Mouse (Mus musculus) gastrocnemius, postnatal 36 days (tissue): ENCODE results near the gene Tesc. TPM values are rescaled to one million over a fixed set of nuclear protein-coding genes. Genes with fewer than 3 reads are reported as not detected.

Experiments used
- DNase-seq, 2 experiments: peaks; one replicate each; pipeline ENCODE4 v3.0.0; 2022
- intact Hi-C: fragments of 180-260 bp; cut with DNase I; formaldehyde crosslinking; loops from one replicate; pipeline ENCODE4 v1.15.1; 2025
- total RNA-seq, 2 experiments: library from RNA; stranded (reverse); gene quantifications; 2 replicates each; pipeline ENCODE4 v1.2.3; 2021

The Tesc gene
- total RNA-seq, 2 experiments from 2014 or later = 0.44 to 0.71 TPM

DNA sequence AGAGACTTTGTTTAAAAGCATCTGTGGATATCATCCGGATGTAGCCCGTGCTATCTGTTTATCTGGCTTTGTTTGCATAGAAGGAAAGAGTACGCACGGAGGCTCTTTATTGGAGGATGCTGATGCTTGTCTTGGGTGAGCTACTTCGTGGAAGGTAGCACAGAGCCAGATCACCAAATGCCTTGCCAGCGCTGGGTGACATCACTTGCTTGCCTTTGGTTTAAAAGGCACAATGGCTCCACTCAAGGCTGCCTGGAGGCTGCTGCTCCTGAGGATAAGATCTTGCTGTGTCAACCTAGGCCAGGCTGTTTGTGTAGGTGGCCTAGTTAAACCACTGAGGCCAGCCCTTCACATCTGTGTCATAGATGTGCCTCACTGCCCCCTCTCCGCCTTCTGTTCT, 16.7 kb upstream of the Tesc start:
- DNase-seq = no peak
- intact Hi-C loops = no loop called here

DNA sequence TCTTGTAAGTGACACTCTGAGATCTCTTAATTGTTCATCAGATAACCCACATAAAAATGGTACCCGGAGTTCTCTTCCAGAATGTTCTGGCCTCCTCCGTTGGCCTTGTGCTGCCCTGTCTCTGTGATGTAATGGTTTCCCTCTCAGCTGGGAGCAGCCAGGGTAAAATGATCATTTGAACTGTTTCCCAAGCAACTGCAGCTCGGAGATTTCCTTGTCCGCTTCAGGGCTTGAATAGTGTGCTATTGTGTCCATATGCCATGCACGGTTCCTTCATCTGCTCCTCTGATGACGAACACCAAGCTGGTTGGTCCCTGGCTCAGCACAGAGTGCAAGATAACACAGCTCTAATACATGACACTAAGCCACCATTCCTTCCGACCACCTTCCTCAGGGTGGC, 15.7 kb upstream of the Tesc start:
- intact Hi-C loops = no loop called here
- no peak for DNase-seq

DNA sequence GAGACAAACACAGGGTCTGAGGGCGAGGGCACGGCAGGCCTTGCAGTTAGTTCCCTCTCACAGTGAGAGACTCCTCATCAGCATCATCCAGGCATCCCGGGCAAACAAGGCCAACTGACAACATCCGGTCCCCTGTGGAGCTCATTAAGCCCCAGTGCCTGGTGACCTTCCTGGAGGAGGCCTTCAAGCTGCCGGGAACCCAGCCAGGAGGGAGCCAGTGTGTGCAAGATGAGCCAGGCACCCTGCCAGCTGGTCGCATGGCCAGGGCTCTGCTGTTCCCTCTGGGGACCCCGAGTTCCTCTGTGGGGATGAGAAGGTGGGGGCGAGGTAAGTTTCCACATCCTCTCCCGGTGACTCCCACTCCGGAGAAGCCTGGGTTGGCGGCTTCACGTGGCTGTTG, 12.5 kb upstream of the Tesc start:
- intact Hi-C loops = no loop called here
- DNase-seq = peak in 1 of 2 experiments; percentile 44

DNA sequence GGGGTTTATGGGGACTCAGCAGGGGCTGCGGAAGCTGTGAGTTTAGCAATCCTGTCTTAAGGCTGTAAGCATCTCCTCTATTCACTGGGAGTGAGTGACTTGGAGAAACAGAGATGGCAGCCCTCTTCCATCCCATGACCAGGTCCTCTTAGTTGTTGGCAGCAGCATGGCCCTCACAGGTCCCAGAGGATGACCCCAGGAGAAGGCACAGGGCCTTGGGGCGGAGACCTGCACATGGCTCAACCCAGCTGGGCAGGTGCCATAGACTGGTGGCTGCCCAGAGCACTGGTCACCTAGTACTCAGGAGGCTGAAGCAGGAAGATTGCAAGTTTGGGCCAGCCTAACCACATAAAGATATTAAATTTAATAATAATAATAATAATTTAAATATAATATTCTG, 11.9 kb upstream of the Tesc start:
- intact Hi-C loops = no loop called here
- no peak for DNase-seq

DNA sequence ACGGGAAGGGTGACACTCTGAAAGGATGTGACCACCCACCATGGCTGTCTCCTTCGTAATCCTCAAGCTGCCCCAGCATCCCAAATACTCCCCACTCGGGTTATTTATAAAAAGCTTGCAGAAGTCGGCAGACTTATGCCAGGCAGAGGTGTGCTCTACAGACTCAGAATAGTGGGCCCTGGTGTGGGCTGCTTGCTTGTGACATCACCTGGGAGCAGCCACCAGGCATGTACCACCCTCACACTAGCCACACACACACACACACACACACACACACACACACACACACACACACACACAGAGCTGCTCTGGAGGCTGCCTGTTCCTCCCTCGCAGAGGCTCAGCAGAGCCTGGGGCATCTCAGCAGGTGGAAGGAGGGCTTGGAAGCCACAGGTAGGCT, 10.0 kb upstream of the Tesc start:
- DNase-seq = no peak
- intact Hi-C loops = no loop called here

DNA sequence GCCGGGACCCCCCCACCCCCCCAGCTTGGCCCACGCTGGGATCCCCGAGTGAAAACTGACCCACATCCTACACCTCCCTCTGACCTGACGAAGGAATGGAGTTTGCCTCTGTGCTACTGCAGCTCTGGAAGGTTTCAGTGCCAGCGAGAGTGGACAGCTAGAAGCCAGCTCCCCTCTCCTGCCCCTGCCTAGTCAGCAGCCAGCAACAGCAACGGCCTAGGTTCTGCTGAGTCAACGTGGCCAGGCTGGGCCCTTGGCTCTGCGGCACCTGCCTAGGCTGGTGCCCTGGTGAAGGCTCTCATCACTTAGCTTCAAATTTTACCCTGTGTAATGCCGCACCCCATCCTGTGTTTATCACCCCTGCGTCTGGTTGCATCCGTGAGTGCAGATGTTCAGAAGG, 7.6 kb upstream of the Tesc start:
- DNase-seq = no peak
- intact Hi-C loops = no loop called here

DNA sequence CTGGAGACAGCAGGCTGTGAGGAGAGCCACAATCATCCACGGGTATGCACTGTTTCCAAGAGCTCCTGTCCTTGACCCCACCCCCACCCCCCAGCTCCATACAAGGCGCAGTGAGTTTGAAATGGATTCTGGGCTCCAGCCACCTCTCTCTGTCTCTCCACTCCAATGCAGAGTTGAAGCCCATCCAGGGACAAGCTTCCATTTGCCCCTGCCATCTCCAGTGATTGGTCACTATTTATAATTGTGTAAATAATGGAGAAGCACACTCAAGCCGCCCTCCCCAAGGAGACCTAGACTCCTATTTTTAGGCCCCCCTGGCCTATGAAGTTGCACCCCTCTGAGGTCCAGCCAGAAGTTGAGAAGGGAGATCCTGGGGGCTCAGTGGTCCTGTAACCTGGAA, 4.5 kb upstream of the Tesc start:
- intact Hi-C loops = no loop called here
- DNase-seq = no peak

DNA sequence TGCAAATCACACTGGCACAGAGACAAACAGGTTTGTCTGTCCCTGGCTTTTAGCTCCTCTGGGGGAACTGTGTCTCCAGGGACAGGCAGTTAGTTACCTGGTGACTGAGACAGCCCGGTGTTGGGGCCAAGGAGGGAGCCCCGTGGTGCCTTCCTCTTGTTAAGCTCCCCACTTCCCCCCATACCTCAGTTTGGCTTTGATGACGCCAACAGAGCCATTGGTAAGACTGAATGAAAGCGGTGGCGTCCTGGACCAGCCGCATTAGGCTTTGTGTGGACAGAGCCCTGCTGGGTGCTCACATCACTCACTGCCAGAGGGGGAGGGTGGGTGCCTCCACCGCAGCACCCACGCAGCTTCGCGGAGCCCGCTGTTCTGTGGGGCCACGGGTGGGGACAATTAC, 1.7 kb upstream of the Tesc start:
- no peak for DNase-seq
- intact Hi-C loops = no loop called here

DNA sequence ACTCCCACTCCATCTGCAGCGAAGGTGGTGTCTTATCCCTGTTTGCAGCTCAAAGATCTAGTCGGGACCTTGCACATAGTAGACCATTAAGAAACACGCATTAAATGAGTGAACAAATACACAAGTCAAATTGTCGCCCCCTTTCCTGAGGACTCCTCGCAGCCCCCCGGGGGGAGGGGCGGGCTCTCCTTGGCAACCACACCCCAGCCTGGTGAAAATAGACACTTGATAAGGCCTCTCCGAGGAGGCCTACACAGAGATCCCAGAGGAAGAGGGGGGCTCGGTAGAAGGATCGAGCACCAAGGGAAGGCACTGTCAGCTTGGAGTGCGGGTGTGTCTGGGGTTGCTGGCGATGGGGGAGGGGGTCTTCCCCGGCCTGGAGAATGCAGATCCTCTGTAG, 1.2 kb upstream of the Tesc start:
- DNase-seq = no peak
- intact Hi-C loops = no loop called here

DNA sequence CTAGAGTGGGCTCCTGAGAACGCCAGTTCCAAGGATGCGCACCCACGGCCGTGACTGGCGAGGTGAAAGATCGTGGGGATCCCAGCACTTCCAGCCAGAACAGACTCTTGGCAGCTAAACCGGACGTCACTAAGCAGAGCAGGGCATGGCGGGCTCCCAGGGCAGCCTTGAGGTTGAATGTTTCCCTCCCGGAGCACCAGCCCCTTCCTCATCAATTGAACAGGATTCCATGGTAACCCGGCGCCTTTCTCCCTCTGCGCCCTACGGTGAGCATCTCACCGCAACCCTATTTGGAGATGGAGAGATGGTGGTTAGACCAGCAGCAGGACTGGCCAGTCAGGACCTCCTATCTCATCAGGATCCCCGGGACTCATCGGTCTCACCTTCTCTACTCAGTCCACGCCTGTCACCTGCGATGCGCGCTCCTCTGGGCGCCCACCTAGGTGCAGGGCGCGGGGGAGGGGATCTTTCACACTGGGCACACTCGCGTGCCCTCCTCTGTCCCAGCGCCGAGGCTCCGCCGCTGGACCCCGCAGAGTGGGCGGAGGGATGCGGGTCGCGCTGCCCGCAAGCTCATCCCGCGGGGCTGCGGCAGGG, 344 bp upstream of the Tesc start:
- DNase-seq = no peak
- intact Hi-C loops = no loop called here

DNA sequence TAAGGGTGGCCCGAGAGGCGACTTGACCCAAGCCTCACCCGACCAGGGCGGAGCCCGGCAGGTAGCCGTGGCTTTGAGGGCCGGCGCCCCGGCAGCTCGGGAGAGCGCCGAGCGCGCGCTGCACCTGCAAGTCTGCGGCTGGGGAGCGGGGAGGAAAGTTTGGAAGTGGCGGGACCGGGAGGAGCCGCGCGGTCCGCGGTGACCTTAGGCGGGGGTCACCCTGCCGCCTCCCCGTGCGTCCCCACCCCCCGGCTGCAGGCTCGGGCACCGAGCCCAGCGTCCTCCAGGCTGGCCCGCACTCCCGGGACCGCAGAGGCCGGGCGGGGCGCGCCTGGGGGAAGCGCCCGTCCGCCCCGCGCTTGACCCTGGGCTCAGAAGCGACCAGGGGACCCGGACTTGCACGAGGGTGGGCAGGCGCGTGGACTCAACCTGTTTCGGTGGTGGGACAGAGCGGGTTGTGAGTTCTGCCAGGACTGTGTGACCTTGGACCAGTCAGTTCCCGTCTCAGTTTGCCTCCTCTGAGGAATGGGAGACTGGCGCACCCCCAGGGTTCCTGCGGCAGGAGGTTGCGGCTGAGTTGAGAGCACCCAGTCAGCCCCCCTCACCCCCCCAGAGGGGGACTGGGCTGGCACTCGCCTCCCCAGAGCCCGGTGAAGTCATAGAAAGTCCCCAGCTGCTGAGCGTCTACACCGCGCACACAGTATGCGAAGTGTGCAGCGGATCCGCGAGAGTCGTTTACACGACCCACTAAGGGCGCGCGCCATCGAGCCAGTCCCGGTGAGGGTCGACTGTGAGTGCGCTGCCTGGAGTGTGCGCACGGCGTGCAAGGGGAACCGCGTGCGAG, 870 bp downstream of the Tesc start:
- intact Hi-C loops = no loop called here
- DNase-seq = no peak

DNA sequence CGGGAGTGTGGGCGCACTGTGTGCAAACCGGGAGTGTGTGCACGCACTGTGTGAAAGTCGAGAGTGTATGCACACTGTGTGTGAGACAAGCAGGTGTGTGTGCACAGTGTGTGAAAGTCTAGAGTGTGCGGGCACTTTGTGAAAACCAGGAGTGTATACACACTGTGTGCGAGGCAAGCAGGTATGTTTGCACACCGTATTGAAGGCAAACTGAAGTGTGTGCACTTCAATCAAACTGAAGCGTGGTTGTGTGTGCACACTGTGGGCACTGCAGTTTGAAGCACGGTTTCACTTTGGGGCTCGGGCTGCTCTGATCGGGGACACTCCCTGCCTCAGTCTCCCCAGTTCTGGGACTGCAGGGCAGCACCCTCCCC, 1.5 kb downstream of the Tesc start:
- intact Hi-C loops = no loop called here
- no peak for DNase-seq

DNA sequence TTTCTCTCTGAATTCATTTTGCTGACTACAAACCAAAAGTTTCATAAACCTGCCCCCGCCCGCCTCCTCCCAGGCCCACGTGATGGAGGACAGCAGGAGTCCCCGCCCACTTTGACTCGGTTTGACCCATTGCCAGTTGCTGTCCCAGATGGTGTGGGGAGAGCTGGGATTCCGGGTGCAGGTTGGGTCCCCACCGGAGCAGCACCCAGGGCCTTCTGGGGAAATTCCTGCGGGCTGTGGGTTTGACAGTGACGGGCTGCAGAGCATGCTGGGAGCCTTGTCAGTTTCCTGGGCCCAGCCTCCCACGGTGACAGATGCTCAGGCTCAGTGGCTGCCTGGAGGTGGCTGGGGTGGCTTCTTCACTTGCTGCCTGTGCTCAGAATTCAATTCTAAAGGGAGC, 1.9 kb downstream of the Tesc start:
- no peak for DNase-seq
- intact Hi-C loops = no loop called here

DNA sequence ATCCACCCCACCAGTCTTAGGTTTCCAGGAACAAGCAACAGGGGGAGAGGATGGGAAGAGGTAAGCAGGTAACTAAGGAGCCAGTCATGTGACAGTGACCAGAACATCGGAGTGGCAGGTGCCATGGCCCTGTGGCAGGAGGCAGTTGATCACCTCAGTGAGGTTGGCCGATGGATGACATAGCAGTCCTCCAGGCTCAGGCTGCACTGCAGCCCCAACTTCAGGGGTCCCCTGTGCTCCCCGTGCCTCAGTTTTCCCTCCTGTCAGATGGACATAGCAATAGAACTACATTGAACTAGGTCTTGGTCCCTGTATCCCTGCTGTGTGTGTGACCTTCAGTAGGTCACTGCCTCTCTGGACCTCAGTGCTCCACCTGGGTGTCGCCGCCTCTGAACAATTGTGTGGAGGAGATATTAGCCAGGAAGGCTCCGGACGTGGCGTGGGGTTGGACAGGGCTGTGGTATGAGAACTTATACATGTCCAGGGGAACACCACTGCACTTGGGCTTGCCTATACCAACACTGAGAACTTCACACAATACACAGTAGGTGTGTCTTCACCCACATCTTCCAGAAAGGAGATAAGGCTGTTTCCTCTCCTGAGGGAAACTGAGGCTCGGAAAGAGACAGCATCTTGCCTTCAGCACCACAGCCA, 2.6 kb downstream of the Tesc start:
- DNase-seq = no peak
- intact Hi-C loops = no loop called here

DNA sequence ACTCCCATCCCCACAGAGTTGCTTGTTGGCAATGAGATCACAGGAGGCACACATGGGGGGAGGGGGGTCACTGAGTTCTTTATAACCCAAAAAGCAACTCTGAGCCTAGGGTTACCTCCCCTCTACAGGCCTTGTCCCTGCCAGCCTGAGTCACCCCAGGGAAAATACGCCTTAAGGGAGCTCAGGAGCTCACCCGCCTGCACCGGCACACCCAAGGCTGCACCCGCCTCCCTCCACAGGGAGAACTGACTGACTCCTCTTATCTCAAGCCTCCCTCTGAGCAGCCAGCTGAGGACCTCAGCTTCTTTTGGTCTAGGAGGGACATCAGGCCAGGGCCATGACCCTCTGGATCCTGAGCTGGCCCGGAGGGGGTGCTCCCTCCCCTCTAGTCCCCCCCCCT, 3.5 kb downstream of the Tesc start:
- intact Hi-C loops = no loop called here
- no peak for DNase-seq

DNA sequence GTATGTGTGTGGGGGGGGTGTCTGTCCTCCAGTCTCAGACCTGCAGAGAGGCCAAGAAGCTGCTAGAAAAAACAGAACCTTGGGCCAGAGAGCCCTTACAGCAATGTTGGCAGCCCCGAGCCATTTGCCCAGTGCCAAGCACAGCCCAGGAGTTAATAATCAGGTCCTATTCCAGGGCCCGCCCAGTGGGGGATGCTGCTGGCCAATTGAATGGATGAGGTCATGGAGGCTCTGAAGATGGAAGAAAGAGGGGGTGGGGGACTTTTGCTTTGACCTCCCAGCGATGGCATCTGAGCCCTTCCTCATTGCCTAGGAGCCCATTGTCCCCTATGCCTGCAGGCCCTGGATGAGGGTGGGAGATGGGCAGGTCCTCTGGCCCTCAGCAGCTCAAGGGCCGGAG, 4.0 kb downstream of the Tesc start:
- intact Hi-C loops = no loop called here
- no peak for DNase-seq

DNA sequence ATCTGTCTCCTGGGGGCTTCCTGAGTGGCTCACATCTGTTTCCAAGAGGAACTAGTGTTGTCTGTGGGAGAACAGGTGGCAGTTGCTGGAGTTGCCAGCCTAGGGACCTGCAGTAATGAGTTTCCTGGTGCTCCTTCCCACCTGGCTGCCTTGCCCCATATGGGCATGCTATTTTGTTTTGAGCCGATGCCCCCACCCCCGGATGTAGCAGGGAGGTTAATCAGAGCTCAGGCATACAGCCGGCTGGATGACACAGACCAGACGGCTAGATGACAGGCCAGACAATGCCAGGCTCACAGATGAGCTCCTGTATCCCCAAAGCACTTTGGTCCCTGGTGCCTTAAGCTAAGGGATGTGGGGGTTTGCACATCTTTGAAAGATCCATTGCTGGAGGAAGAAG, 5.8 kb downstream of the Tesc start:
- no peak for DNase-seq
- intact Hi-C loops = no loop called here

DNA sequence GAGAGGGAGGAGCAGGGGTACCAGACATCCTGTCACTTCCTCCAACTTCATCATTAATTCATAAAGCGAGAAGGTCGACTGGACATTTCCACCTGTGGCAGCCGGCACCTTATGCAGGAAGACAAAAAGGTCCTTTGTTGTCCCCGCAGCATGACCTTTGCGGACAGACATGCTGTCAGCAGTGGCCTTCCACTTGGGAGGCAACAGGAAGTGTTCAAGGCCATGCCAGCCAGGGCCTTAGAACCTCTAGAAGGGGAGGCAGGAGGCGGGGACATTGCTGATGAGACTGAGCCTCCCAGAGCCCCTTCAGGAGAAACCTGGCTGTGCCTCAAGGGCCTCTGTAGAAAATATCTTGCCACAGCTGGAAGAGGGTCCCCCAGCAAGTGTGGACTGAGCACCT, 6.2 kb downstream of the Tesc start:
- DNase-seq = no peak
- intact Hi-C loops = no loop called here

DNA sequence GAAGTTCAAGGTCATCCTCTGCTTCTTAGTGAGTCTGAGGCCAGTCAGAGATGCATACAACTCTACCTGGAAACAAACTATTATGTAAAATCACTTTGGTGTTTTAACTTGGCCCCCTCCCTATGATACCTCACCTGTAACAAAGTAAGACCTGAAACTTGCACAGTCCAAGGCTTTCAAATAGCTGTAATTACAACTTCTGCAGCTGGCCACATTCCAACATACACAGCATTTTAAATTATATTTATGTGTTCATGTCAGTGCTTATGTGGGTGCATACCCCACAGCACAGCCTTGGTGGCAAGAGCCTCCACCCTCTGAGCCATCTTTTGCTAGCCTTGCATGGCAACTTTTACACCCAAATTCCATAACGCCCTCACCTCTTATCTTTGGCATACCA, 7.1 kb downstream of the Tesc start:
- intact Hi-C loops = no loop called here

DNA sequence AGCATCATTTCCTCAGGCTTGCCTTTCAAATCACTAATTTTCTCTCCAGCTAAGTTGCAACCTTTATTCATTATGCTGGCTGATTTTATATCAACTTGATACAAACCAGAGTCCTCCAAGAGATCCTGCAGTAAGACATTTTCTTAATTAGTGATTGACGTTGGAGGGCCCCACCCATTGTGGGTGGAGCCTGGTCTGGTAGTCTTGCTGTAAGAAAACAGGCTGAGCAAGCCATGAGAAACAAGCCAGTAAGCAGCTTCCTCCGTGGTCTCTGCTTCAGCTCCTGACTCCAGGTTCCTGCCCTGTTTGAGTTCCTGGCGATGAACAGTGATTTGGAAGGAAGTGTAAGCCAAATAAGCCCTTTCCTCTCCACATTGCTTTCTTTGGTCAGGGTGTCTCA, 8.2 kb downstream of the Tesc start:
- intact Hi-C loops = no loop called here
- no peak for DNase-seq

More for the DNA sequence above, 7.1 kb downstream of the Tesc start:
- no peak for DNase-seq

DNA sequence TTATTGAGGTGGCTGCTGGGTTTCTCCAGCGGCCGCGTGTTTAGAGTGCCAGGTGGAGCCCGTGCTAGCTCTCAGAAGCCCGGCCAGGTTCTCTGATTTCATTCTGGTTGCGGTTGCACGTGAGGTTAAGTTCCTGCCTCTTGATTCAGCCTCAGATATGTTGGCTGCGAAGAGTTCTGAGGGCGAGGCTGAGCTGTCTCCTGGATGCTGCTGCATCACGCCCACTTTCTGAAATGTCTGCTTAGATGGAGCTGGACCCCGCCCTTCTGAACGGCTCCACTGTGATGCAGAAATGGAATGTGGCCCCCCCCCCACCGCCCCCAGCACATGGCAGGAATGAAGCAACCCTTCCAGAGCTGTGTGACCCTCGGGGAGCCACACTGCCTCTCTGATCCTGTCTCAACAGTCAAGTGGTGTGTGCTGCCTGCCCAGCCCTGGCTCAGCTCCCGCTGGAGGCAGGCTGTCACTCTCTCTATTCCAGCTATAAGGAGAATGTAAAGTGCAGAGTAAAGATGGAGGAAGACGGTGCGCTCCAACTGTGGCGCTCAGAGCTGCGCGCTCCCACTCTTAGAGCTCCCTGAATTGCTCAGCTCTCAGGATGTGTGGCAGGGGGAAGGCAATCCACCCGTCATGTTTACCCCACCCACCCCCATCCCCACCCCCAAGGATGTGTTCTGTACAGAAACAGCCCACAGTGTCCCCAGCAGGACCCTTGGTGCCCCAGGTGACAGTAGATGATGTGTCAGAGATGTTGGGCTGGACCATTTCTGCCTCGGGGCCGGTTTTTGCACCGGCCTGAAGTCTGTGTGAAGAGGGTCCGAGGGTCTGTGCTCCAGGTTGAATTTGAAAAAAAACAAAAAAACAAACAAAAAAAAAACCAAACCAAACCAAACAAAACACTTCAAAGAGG, 9.6 kb downstream of the Tesc start:
- no peak for DNase-seq
- intact Hi-C loops = no loop called here
